Mouse (Mus musculus): ENCODE data around the gene Fxyd2. TPM values are rescaled to one million over a fixed set of nuclear protein-coding genes. Genes with fewer than 3 reads are reported as not detected.

Gene Fxyd2
- total RNA-seq, 2 experiments from 2014 or later: 4.8 to 6.5 TPM

DNA sequence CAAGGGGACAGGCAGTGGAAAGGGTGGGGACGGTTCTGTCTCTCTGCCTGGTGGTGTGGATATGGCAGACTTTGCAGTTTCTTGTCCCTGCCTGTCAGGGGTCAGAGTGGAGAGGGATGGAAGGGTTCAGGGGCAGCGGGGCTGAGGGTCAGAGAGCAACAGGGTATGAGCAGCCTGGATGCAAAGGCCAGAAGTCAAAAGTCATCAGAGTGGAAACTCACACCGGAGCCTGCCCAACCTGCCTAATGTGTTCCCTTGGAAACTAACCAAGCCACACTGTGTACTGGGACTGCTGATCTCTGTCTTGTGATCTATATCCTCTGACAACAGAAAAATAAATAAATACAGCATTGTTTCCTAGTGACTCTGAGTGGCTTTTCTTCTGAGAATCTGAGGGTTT lies 3.7 kb upstream of the Fxyd2 start:
- intact Hi-C loops (cut with DNase I): no loop called here
- Histone ChIP-seq H3K27ac (no peak overlapping the region), H3K4me3 (no peak overlapping the region)
- no peak for DNase-seq (ENCODE audit: extremely low spot score in 1 of 2, low spot score in 2 of 2)
- TF ChIP-seq CTCF (IDR thresholded peaks at IDR 0.05): no peak

DNA sequence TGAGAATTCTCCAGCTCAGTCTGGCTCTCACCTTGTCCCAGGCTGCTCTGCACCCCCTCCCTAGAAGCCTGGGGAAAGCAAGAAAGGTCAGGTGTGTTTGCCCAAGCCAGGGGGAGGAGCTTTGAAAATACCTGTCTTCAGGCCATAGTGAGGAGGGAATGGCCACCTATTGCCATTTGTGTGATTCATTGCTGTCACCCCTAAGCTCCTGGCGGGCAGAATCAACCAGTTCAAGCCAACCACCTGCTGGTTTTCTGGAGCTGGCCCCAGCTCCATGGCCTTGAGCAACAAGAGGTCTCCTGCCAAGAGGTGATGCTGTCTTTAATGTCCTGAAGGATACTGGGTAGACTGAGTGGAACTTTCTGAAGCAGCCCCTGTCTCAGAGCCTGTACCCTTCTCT lies 1.1 kb upstream of the Fxyd2 start:
- intact Hi-C loops (cut with DNase I): no loop called here
- no peak for TF ChIP-seq CTCF (IDR thresholded peaks at IDR 0.05)
- Histone ChIP-seq H3K27ac (no peak overlapping the region), H3K4me3 (no peak overlapping the region)
- DNase-seq (ENCODE audit: extremely low spot score in 1 of 2, low spot score in 2 of 2): no peak

DNA sequence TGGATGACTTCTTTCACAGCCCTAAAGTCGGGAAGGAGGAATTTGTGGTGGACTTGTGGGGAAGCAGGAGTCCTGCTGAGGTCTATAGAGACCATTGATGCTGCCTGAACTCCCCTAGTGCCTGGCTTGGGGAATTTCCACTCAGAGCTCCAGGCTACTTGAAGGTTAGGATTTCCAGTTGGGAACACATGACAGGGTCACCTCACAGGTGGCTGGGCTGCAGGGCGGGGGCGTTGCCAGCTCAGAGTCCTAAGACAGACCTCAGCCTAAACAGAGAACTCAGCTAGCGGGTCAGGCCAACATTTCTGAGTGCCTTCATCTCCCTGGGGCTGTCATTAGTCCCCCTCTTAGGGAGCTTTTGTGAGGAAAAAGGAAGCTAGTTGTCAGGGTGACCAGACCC lies 2.4 kb downstream of the Fxyd2 start:
- Histone ChIP-seq H3K27ac (no peak overlapping the region), H3K4me3 (no peak overlapping the region)
- DNase-seq (ENCODE audit: extremely low spot score in 1 of 2, low spot score in 2 of 2): no peak
- intact Hi-C loops (cut with DNase I): no loop called here
- TF ChIP-seq CTCF (IDR thresholded peaks at IDR 0.05): no peak

DNA sequence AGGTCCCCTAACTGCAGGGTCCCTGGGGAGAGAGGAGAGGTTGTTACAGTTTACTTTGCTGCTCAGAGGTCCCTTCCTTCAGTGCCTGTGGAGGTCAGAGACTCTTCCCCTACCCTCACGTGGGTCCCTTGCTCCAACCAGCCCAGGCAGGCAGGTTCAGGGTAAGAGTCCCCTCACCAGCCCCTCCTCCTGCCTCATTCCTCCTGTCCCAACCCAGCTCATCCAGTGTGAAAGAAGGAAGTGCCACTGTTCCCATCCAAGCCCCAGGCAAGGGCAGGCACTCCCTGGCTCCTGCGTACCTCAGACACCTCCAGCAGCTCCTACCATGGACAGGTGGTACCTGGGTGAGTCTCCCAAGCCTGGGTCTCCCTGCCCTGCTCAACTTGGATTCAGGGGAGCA lies 3.5 kb downstream of the Fxyd2 start:
- intact Hi-C loops (cut with DNase I): no loop called here
- DNase-seq (ENCODE audit: extremely low spot score in 1 of 2, low spot score in 2 of 2): no peak
- TF ChIP-seq CTCF (IDR thresholded peaks at IDR 0.05): no peak

DNA sequence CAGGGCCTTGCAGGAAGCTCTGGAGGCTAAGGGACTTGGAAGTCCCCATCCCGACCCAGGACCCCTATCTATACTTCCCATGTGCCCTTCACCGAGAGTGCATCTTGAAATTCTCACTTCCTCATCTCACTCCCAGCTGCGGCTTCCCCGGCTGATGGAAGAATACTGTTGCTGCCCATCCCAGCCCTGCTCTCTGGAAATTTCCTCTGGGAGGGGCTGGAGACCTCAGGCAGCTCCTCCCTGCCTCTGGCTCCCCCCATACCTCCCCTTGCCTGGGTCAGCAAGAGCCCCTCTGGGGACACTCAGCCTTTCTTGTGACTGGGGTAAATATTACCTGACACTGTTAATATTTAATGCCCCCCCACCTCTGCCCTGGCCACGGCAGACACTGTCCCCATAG lies 6.2 kb downstream of the Fxyd2 start:
- Histone ChIP-seq H3K4me3 (no peak overlapping the region), H3K27ac (no peak overlapping the region)
- no peak for TF ChIP-seq CTCF (IDR thresholded peaks at IDR 0.05)
- intact Hi-C loops (cut with DNase I): no loop called here
- no peak for DNase-seq (ENCODE audit: extremely low spot score in 1 of 2, low spot score in 2 of 2)

More for the DNA sequence above, 3.5 kb downstream of the Fxyd2 start:
- H3K27ac ChIP-seq: no peak overlapping the region
- H3K4me3 ChIP-seq: no peak overlapping the region

DNA sequence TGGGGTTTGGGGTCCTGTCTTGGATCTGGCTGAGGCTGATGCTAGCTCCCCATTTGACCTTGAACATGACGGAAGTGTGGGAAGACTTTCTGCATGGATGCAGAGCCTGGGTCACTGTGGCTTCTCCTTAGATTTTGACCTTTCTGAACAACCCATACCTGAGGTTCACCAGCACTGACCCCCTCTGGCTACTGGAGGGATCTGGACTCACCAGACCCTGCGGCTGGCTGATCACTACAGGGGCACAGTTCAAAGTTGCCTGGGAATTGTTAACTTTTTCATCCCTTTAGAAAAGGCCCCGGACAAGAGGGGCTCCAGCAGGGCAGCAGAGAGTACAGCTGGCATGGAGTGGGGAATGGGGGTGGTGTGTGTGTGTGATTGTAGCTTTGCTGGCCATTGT lies 7.3 kb downstream of the Fxyd2 start:
- no peak for DNase-seq (ENCODE audit: extremely low spot score in 1 of 2, low spot score in 2 of 2)
- Histone ChIP-seq H3K4me3 (no peak overlapping the region), H3K27ac (no peak overlapping the region)
- TF ChIP-seq CTCF (IDR thresholded peaks at IDR 0.05): no peak
- intact Hi-C loops (cut with DNase I): no loop called here

DNA sequence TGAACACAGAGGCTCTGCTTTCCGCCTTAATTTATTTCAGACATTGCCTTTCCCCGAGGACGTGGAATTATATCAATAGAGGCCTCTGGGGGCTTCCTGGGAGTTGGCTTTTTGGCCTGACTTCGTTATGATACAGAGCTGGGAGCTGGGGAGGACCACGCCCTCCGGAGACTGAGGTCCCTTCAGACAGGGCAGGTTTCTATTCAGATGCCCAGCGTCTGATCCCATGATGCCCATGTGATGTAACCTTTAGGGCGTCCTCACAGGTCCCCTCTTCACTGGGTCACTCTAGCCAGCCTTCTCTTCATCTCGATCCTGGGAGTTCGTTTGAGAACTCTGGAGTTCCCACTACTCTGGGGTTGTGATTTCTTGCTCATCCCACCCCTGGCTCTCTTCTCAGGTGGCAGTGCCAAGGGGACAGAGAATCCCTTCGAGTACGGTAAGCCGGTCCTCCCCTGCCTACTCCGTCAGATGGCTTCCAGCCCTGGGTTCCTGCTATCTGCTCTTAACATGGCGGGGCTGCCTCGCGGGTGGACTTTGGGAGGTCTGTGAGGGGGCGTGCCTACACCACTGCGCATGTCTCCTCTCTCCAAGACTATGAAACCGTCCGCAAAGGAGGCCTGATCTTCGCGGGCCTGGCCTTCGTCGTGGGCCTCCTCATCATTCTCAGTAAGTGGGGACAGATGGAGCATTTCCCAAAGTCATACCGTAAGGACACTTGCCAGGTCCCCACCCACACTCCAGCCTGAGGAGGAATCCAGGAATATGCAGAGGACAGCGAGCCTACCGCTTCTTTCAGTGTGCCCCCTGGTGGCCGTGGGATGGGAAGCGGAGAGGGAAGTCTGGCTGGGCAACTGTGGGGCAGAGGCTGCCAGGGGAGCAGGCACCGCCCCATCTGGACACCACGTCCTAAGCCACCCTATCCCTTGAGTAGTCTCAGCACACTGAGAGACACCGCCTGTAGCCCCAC lies 8.5 kb downstream of the Fxyd2 start:
- H3K4me3 ChIP-seq: peak overlapping the region; percentile 28
- peak; percentile 78 to 86 for DNase-seq (ENCODE audit: extremely low spot score in 1 of 2, low spot score in 2 of 2)
- peak; percentile 90 for TF ChIP-seq CTCF (IDR thresholded peaks at IDR 0.05)
- intact Hi-C loops (cut with DNase I): loop anchor here (1.0 to 2.0 kb wide), 3 partner anchors 108 to 415 kb away; no protein-coding TSS in a partner anchor
- peak overlapping the region; percentile 54; the same call in 1 of the 2 replicates for H3K27ac ChIP-seq

DNA sequence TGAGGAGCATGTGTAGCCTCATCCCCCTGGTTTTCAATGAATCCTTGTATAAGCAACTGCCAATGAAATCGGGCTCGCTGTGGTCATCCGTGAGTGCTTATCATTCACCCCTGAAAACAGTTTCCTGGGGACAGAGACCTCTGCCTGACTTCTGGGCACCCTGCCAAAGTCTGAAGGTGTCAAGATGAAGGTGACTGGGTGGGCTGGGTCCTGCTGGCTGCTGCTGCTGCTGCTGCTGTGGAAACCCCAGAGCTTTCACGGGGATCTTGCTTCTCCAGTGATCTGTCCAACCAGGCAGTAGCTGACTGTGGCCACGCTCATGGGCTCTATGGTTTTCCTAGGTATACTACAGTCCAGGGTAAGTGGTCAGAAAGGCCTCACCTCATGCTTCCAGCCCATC lies 10.7 kb downstream of the Fxyd2 start:
- no peak for TF ChIP-seq CTCF (IDR thresholded peaks at IDR 0.05)
- Histone ChIP-seq H3K4me3 (no peak overlapping the region), H3K27ac (no peak overlapping the region)
- intact Hi-C loops (cut with DNase I): no loop called here
- DNase-seq (ENCODE audit: extremely low spot score in 1 of 2, low spot score in 2 of 2): no peak

DNA sequence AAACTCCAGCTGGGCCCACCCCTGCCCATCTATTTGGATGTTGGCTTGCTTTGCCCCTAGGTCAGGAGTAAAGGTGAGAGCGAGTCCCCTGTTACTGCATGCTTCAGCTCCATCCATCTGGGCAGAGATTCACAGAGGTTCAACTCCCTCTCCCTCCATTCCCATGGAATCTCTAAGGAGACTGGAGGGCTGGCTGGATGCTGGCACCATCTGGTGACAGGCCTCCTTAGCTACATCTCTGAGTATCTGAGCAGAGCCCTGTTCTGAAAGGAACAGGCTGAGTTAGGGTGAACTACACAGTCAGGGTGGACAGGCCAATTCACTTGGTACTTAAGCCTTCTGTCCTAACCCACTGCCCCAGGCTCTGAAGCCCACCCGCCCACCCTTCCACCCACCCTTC lies 11.1 kb downstream of the Fxyd2 start:
- TF ChIP-seq CTCF (IDR thresholded peaks at IDR 0.05): peak; percentile 10; the same call in 1 of the 2 replicates
- DNase-seq (ENCODE audit: extremely low spot score in 1 of 2, low spot score in 2 of 2): no peak
- H3K4me3 ChIP-seq: no peak overlapping the region
- no peak overlapping the region for H3K27ac ChIP-seq
- intact Hi-C loops (cut with DNase I): no loop called here

DNA sequence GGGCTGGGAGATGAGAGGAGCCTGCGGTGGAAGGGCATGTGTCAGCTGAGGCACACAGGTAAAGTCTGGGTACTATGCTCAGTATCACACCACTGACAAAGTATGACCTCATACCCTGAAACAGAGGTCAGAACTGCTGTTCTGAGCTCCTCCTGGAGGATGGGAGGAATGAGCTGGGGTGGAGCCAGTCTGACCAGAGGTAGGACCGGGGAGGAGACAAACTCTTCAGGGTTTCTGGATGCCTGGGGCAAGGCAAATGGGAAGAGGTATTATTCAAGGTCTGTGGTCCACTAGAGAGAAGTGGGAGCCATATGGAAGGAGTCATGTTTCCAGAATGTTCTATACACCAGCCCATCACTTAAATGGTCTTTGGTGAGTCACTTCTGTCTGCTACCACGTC lies 11.6 kb downstream of the Fxyd2 start:
- intact Hi-C loops (cut with DNase I): no loop called here
- no peak for DNase-seq (ENCODE audit: extremely low spot score in 1 of 2, low spot score in 2 of 2)
- H3K4me3 ChIP-seq: no peak overlapping the region
- no peak overlapping the region for H3K27ac ChIP-seq
- TF ChIP-seq CTCF (IDR thresholded peaks at IDR 0.05): no peak

DNA sequence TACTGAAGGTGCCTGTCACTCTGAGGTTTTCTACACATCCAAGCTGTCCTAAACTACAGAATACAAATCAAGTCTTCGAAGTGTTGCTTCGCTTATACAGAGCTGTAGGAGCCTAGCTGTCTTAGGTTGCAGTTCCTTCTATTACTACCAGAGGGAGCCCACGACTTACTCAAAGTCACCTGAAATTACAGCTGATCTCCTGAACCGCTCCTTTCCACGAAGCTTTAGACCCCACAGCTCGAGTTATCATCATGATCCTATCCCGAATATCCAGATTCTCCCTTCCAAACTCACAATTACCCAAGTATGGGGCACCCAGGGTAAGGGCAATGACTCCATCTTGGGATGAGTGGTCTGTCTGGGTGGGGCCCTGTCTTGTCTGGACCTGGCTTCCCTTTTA lies 12.3 kb downstream of the Fxyd2 start:
- peak; percentile 68 for TF ChIP-seq CTCF (IDR thresholded peaks at IDR 0.05)
- Histone ChIP-seq H3K4me3 (no peak overlapping the region), H3K27ac (no peak overlapping the region)
- peak; percentile 26 to 43 for DNase-seq (ENCODE audit: extremely low spot score in 1 of 2, low spot score in 2 of 2)
- intact Hi-C loops (cut with DNase I): loop anchor here (1.0 to 2.0 kb wide), 2 partner anchors 342 to 417 kb away; partner anchors contain the start of gene Cep164

DNA sequence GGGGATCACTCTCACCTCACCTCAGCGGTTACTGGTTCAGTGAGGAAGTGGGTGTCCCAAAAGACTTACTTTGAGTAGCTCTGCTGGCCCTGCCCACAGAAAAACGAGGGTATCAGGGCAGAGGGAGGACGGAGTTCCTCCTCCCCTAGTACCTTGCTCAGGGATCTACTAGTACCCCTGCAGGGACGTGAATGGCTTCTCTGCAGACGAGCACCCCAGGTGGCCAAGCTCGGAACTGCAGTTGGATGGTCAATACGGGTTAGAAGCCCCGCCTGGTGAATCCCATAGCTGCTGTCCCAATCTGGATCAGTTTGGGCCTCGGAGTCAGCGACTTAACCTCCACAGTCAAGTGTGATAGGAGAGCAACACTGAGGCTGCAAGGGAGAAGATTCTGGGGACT lies 12.8 kb downstream of the Fxyd2 start:
- no peak overlapping the region for H3K27ac ChIP-seq
- DNase-seq (ENCODE audit: extremely low spot score in 1 of 2, low spot score in 2 of 2): peak; percentile 82 to 92
- intact Hi-C loops (cut with DNase I): loop anchor here (1.0 to 2.0 kb wide), 2 partner anchors 342 to 417 kb away; partner anchors contain the start of gene Cep164
- H3K4me3 ChIP-seq: no peak overlapping the region
- TF ChIP-seq CTCF (IDR thresholded peaks at IDR 0.05): peak; percentile 93
